9 mouse cellular contexts compared by ENCODE assay signal in genomic region chr7:70365401-70365811, GRCm38 (mm10). TPM values are rescaled to one million over a fixed set of nuclear protein-coding genes. Genes with fewer than 3 reads are reported as not detected.
DNase-seq lines count a peak whose midpoint lies in the region; ATAC-seq lines count a peak whose summit lies in the region.
"Had no signal": no experiment of that assay in that cellular context is flagged by ENCODE, and none has a peak within 500 bp of the region (broad histone marks: within the 10 kb centered on the region; RNA-seq: fewer than 3 reads in every experiment).

No protein-coding gene starts in this region.

- H3K9me3 ChIP-seq in lung, embryonic 15.5 days: no peaks in the 10 kb centered on the region
- no peaks in the 10 kb centered on the region for H3K9me3 ChIP-seq in hindbrain, embryonic 10.5 days
- H3K9me3 ChIP-seq in limb, embryonic 12.5 days: no peaks in the 10 kb centered on the region

- ATAC-seq in lung, embryonic 15.5 days (ENCODE audit: borderline replicate concordance, extremely low read depth, low FRiP score, low TSS enrichment): no peak
- ATAC-seq in limb, embryonic 12.5 days (ENCODE audit: insufficient number of reproducible peaks, insufficient read depth, low FRiP score, low TSS enrichment, low read depth): no peak
- ATAC-seq in megakaryocyte progenitor cell, adult 5-6 weeks (replicated peaks; ENCODE audit: poor library complexity): no peak

- H3K4me1 ChIP-seq in lung, embryonic 15.5 days: peaks cover 22% of the 10 kb centered on the region
- H3K4me1 ChIP-seq in hindbrain, embryonic 10.5 days (replicated peaks): peaks cover 57% of the 10 kb centered on the region
- peaks cover 39% of the 10 kb centered on the region for H3K4me1 ChIP-seq in limb, embryonic 12.5 days (replicated peaks)

- peak overlapping the region; percentile 80 for H3K4me2 ChIP-seq in lung, embryonic 15.5 days
- peak overlapping the region; percentile 72 for H3K4me2 ChIP-seq in limb, embryonic 12.5 days

- H3K36me3 ChIP-seq in lung, embryonic 15.5 days: no peaks in the 10 kb centered on the region
- no peaks in the 10 kb centered on the region for H3K36me3 ChIP-seq in hindbrain, embryonic 10.5 days
- H3K36me3 ChIP-seq in limb, embryonic 12.5 days: no peaks in the 10 kb centered on the region

- peak overlapping the region; percentile 77 for H3K9ac ChIP-seq in lung, embryonic 15.5 days
- H3K9ac ChIP-seq in limb, embryonic 12.5 days (replicated peaks): peak overlapping the region; percentile 68

- H3K27me3 ChIP-seq in lung, embryonic 15.5 days: no peaks in the 10 kb centered on the region
- peaks cover 47% of the 10 kb centered on the region for H3K27me3 ChIP-seq in hindbrain, embryonic 10.5 days (ENCODE audit: insufficient read depth, poor library complexity, severe bottlenecking)
- peaks cover 57% of the 10 kb centered on the region for H3K27me3 ChIP-seq in limb, embryonic 12.5 days

- H3K4me3 ChIP-seq in lung, embryonic 15.5 days: peak overlapping the region; percentile 59
- peak overlapping the region; percentile 67 for H3K4me3 ChIP-seq in hindbrain, embryonic 10.5 days
- H3K4me3 ChIP-seq in limb, embryonic 12.5 days (replicated peaks): peak overlapping the region; percentile 52

- peak overlapping the region; percentile 97 for H3K27ac ChIP-seq in lung, embryonic 15.5 days
- peak overlapping the region; percentile 99 for H3K27ac ChIP-seq in hindbrain, embryonic 10.5 days
- H3K27ac ChIP-seq in limb, embryonic 12.5 days: peak overlapping the region; percentile 91
- H3K27ac ChIP-seq: macrophage had no signal

- no peak for DNase-seq in lung, adult 18-20 months
- DNase-seq in embryo, embryonic 10.5 days (ENCODE audit: low spot score): peak; percentile 67
- DNase-seq in hindbrain, embryonic 10.5 days (ENCODE audit: low spot score): peak; percentile 75
- peak; percentile 37 for DNase-seq in ovary, adult 18-20 months (ENCODE audit: low spot score)
- no peak for DNase-seq in B cell, adult 2 months

- under 1% methylated on average over 17 of the region's 17 CpGs for WGBS in lung, embryonic 15.5 days
- under 1% methylated on average over 17 of the region's 17 CpGs for WGBS in hindbrain, embryonic 10.5 days
- under 1% methylated on average over 17 of the region's 17 CpGs for WGBS in limb, embryonic 12.5 days

RNA-seq across cellular contexts. Expression of gene Nr2f2, which starts 1.1 kb away (rescaled TPM):
- polyA plus RNA-seq in lung, embryonic 15.5 days (2015; fragmentation: Nextera tagmentation; extraction: Ambion mirVana): 107 and 108 TPM in 2 replicates
- polyA plus RNA-seq in hindbrain, embryonic 10.5 days (2016; fragmentation: Nextera tagmentation; extraction: Ambion mirVana): 83.4 and 86.4 TPM in 2 replicates
- polyA plus RNA-seq in limb, embryonic 12.5 days (2016; fragmentation: Nextera tagmentation; extraction: Ambion mirVana): 71.8 and 76.9 TPM in 2 replicates
- total RNA-seq in megakaryocyte progenitor cell, adult 5-6 weeks (2015): not detected in 2 replicates
- not detected in 2 replicates for total RNA-seq in megakaryocyte progenitor cell, adult 5-6 weeks (2017)
- polyA plus RNA-seq: macrophage had no signal

Comparison
In these comparisons a context has a peak if more than half of its experiments do, and no peak if none do; other contexts are left out.
1. DNase-seq: peak in embryo, embryonic 10.5 days (single experiment), hindbrain, embryonic 10.5 days (single experiment) and ovary, adult 18-20 months (single experiment); none in lung, adult 18-20 months (0 of 2) and B cell, adult 2 months (0 of 2).
2. Peak in every context shown above with its lines, with median percentiles within 50 percentile points of each other: H3K27ac ChIP-seq and H3K4me3 ChIP-seq.